In genomic region chr11:75677881-75678746, GRCm38 (mm10) we compare ENCODE assay signal across 8 mouse cellular contexts. TPM values are rescaled to one million over a fixed set of nuclear protein-coding genes. Genes with fewer than 3 reads are reported as not detected.
DNase-seq lines count a peak whose midpoint lies in the region; ATAC-seq and TF ChIP-seq lines count a peak whose summit lies in the region.

No protein-coding gene starts in this region.

- H3K4me3 ChIP-seq in kidney, postnatal 0 days (replicated peaks; ENCODE audit: low read depth, low read length): peak overlapping the region; percentile 90
- H3K4me3 ChIP-seq in bone marrow macrophage, adult 2 months (ENCODE audit: insufficient read depth, low read length): peak overlapping the region; percentile 75
- H3K4me3 ChIP-seq in hindbrain, embryonic 12.5 days: peak overlapping the region; percentile 99
- H3K4me3 ChIP-seq in midbrain, embryonic 15.5 days: peak overlapping the region; percentile 88

- no peaks in the 10 kb centered on the region for H3K27me3 ChIP-seq in kidney, postnatal 0 days (ENCODE audit: insufficient read depth, low read length)
- H3K27me3 ChIP-seq in hindbrain, embryonic 12.5 days: no peaks in the 10 kb centered on the region
- no peaks in the 10 kb centered on the region for H3K27me3 ChIP-seq in midbrain, embryonic 15.5 days (replicated peaks)

- no peaks in the 10 kb centered on the region for H3K9me3 ChIP-seq in kidney, postnatal 0 days (replicated peaks; ENCODE audit: low read length)
- no peaks in the 10 kb centered on the region for H3K9me3 ChIP-seq in hindbrain, embryonic 12.5 days (replicated peaks)
- no peaks in the 10 kb centered on the region for H3K9me3 ChIP-seq in midbrain, embryonic 15.5 days

- peak overlapping the region; percentile 62 for H3K4me2 ChIP-seq in kidney, postnatal 0 days (ENCODE audit: low read length)
- peak overlapping the region; percentile 73 for H3K4me2 ChIP-seq in hindbrain, embryonic 12.5 days (replicated peaks)
- peak overlapping the region; percentile 79 for H3K4me2 ChIP-seq in midbrain, embryonic 15.5 days

- DNase-seq in kidney, postnatal 0 days (ENCODE audit: low spot score): no peak
- no peak for DNase-seq in kidney, adult 18-20 months
- no peak for DNase-seq in natural killer cell, adult 2 months (ENCODE audit: low spot score in 2 of 2)
- DNase-seq in kidney, adult 11 months: no peak
- no peak for DNase-seq in layer of hippocampus, postnatal 36 days

- peak overlapping the region; percentile 42 for H3K9ac ChIP-seq in kidney, postnatal 0 days (ENCODE audit: low read depth, low read length)
- 0 out of 2 replicates have a peak overlapping the region, but pooled peaks have one; percentile 15 for H3K9ac ChIP-seq in hindbrain, embryonic 12.5 days
- H3K9ac ChIP-seq in midbrain, embryonic 15.5 days: peak overlapping the region; percentile 19; the same call in 1 of the 2 replicates

- no peak for TF ChIP-seq POLR2A in bone marrow macrophage, adult 2 months (IDR thresholded peaks at IDR 0.05; ENCODE audit: borderline replicate concordance, low read depth, low read length)

- WGBS in kidney, postnatal 0 days: 93% methylated on average over 3 of the region's 3 CpGs
- 93% methylated on average over 3 of the region's 3 CpGs for WGBS in hindbrain, embryonic 12.5 days
- 90% methylated on average over 3 of the region's 3 CpGs for WGBS in midbrain, embryonic 15.5 days

- TF ChIP-seq CTCF in kidney, postnatal 0 days (IDR thresholded peaks at IDR 0.05; ENCODE audit: low read depth): no peak
- TF ChIP-seq CTCF in bone marrow macrophage, adult 2 months (IDR thresholded peaks at IDR 0.05; ENCODE audit: low read depth, low read length): no peak

- 0 out of 2 replicates have a peak overlapping the region, but pooled peaks have one; percentile 6 for H3K27ac ChIP-seq in kidney, postnatal 0 days
- peak overlapping the region; percentile 65 for H3K27ac ChIP-seq in bone marrow macrophage, adult 2 months (ENCODE audit: insufficient read depth, low read depth, low read length)
- H3K27ac ChIP-seq in hindbrain, embryonic 12.5 days: no peak overlapping the region
- H3K27ac ChIP-seq in midbrain, embryonic 15.5 days: peak overlapping the region; percentile 93

- 0 out of 2 replicates have a peak, but pooled peaks cover 13% of the 10 kb centered on the region for H3K4me1 ChIP-seq in kidney, postnatal 0 days (replicated peaks; ENCODE audit: insufficient read depth, low read length)
- H3K4me1 ChIP-seq in bone marrow macrophage, adult 2 months (ENCODE audit: control insufficient read depth, insufficient read depth, low read length): peaks cover 22% of the 10 kb centered on the region
- peaks cover 15% of the 10 kb centered on the region for H3K4me1 ChIP-seq in hindbrain, embryonic 12.5 days
- H3K4me1 ChIP-seq in midbrain, embryonic 15.5 days: peaks cover 21% of the 10 kb centered on the region

- no peak for ATAC-seq in kidney, postnatal 0 days (replicated peaks; ENCODE audit: low FRiP score, low read depth)
- ATAC-seq in hindbrain, embryonic 12.5 days (ENCODE audit: low FRiP score): no peak
- ATAC-seq in midbrain, embryonic 15.5 days (replicated peaks): no peak; the same call in 1 of the 2 replicates

- peaks cover 10% of the 10 kb centered on the region; the same call in 1 of the 2 replicates for H3K36me3 ChIP-seq in kidney, postnatal 0 days (ENCODE audit: insufficient read depth, low read length)
- no peaks in the 10 kb centered on the region for H3K36me3 ChIP-seq in hindbrain, embryonic 12.5 days
- H3K36me3 ChIP-seq in midbrain, embryonic 15.5 days (replicated peaks): 0 out of 2 replicates have a peak, but pooled peaks cover under 1% of the 10 kb centered on the region

RNA-seq across cellular contexts. Expression of gene Crk, which starts 0.9 kb away (rescaled TPM):
- polyA plus RNA-seq in kidney, postnatal 0 days (2015; fragmentation: Nextera tagmentation; extraction: Ambion mirVana): 106 and 112 TPM in 2 replicates
- polyA plus RNA-seq in bone marrow macrophage, adult 2 months (2012; ENCODE audit: insufficient read depth, insufficient read length, missing spikeins): 67.0 and 70.3 TPM in 2 replicates
- 136 and 138 TPM in 2 replicates for polyA plus RNA-seq in hindbrain, embryonic 12.5 days (2016; fragmentation: Nextera tagmentation; extraction: Ambion mirVana)
- 117 and 118 TPM in 2 replicates for polyA plus RNA-seq in midbrain, embryonic 15.5 days (2015; fragmentation: Nextera tagmentation; extraction: Ambion mirVana)
- 100 to 1,000 TPM; 129 to 137 TPM for total RNA-seq in layer of hippocampus, postnatal 36 days (2021)

RNA-seq across cellular contexts. Expression of gene Myo1c, which starts 27.8 kb away (rescaled TPM):
- 55.3 and 60.8 TPM in 2 replicates for polyA plus RNA-seq in kidney, postnatal 0 days (2015; fragmentation: Nextera tagmentation; extraction: Ambion mirVana)
- 77.3 and 90.4 TPM in 2 replicates for polyA plus RNA-seq in bone marrow macrophage, adult 2 months (2012; ENCODE audit: insufficient read depth, insufficient read length, missing spikeins)
- 18.7 and 19.3 TPM in 2 replicates for polyA plus RNA-seq in hindbrain, embryonic 12.5 days (2016; fragmentation: Nextera tagmentation; extraction: Ambion mirVana)
- 9.4 and 9.8 TPM in 2 replicates for polyA plus RNA-seq in midbrain, embryonic 15.5 days (2015; fragmentation: Nextera tagmentation; extraction: Ambion mirVana)
- 10 to 100 TPM; 13.4 to 17.1 TPM for total RNA-seq in layer of hippocampus, postnatal 36 days (2021)

RNA-seq across cellular contexts. Expression of gene Inpp5k, which starts 47.3 kb away (rescaled TPM):
- 35.9 and 38.6 TPM in 2 replicates for polyA plus RNA-seq in kidney, postnatal 0 days (2015; fragmentation: Nextera tagmentation; extraction: Ambion mirVana)
- 85.4 and 101 TPM in 2 replicates for polyA plus RNA-seq in bone marrow macrophage, adult 2 months (2012; ENCODE audit: insufficient read depth, insufficient read length, missing spikeins)
- polyA plus RNA-seq in hindbrain, embryonic 12.5 days (2016; fragmentation: Nextera tagmentation; extraction: Ambion mirVana): 28.7 and 30.3 TPM in 2 replicates
- polyA plus RNA-seq in midbrain, embryonic 15.5 days (2015; fragmentation: Nextera tagmentation; extraction: Ambion mirVana): 45.1 and 47.0 TPM in 2 replicates
- 10 to 100 TPM; 46.3 to 47.0 TPM for total RNA-seq in layer of hippocampus, postnatal 36 days (2021)

RNA-seq across cellular contexts. Expression of gene Ywhae, which starts 54.6 kb away (rescaled TPM):
- 707 and 805 TPM in 2 replicates for polyA plus RNA-seq in kidney, postnatal 0 days (2015; fragmentation: Nextera tagmentation; extraction: Ambion mirVana)
- polyA plus RNA-seq in bone marrow macrophage, adult 2 months (2012; ENCODE audit: insufficient read depth, insufficient read length, missing spikeins): 337 and 382 TPM in 2 replicates
- 1,318 and 1,416 TPM in 2 replicates for polyA plus RNA-seq in hindbrain, embryonic 12.5 days (2016; fragmentation: Nextera tagmentation; extraction: Ambion mirVana)
- polyA plus RNA-seq in midbrain, embryonic 15.5 days (2015; fragmentation: Nextera tagmentation; extraction: Ambion mirVana): 1,262 and 1,349 TPM in 2 replicates
- 1,000 to 10,000 TPM; 1,159 to 1,269 TPM for total RNA-seq in layer of hippocampus, postnatal 36 days (2021)
